Mouse (Mus musculus) hindbrain, embryonic 10.5 days (tissue): ENCODE data around the gene Fam49a. TPM values are rescaled to one million over a fixed set of nuclear protein-coding genes. Genes with fewer than 3 reads are reported as not detected.
"Not testable (repeated sequence)": the region's sequence is repeated elsewhere in the genome, so short reads cannot be mapped to it uniquely, and the experiment has no call there.

Experiments
- DNase-seq: peaks from one replicate; pipeline ENCODE4 v3.0.0-alpha.2; 2017; ENCODE audit warnings: low spot score
- H3K27ac ChIP-seq: fragments of 300-500 bp; sonication (generic); 2 replicates; pipeline ENCODE4 v1.5.1; 2016; ENCODE audit warnings: mild to moderate bottlenecking, moderate library complexity
- H3K27me3 ChIP-seq: fragments of 300-500 bp; sonication (generic); 2 replicates; pipeline ENCODE4 v1.6.1; 2016; ENCODE audit warnings: mild to moderate bottlenecking; ENCODE audit not compliant: poor library complexity, insufficient read depth, severe bottlenecking
- H3K36me3 ChIP-seq: fragments of 300-500 bp; sonication (generic); 2 replicates; pipeline ENCODE4 v1.6.1; 2016; ENCODE audit warnings: mild to moderate bottlenecking, moderate library complexity
- H3K4me1 ChIP-seq: fragments of 300-500 bp; sonication (generic); replicated peaks from 2 replicates; pipeline ENCODE4 v1.6.1; 2016; ENCODE audit warnings: mild to moderate bottlenecking
- H3K4me3 ChIP-seq: fragments of 300-500 bp; sonication (generic); 2 replicates; pipeline ENCODE4 v1.5.1; 2016; ENCODE audit warnings: mild to moderate bottlenecking, moderate library complexity
- H3K9me3 ChIP-seq: fragments of 300-500 bp; sonication (generic); 2 replicates; pipeline ENCODE4 v1.6.1; 2016; ENCODE audit warnings: mild to moderate bottlenecking, moderate library complexity
- WGBS: fragments of 180-500 bp; shearing (Covaris S2); methylation state at CpG from one replicate; pipeline ENCODE4 v1.1.7; 2016; 5-methylcytosine and 5-hydroxymethylcytosine counted together
- polyA plus RNA-seq: library from polyadenylated mRNA; unstranded; fragments of >200 nt; fragmentation: Nextera tagmentation; extraction: Ambion mirVana; gene quantifications from 2 replicates; pipeline ENCODE4 v1.2.1, GENCODE M21; 2016

Fam49a gene
- polyA plus RNA-seq, 1 experiment from 2014 or later: 13.4 TPM

- Histone ChIP-seq H3K27ac (no peak overlapping the region), H3K4me3 (no peak overlapping the region), H3K27me3 (no peaks in the 10 kb centered on the region), H3K4me1 (0 out of 2 replicates have a peak, but pooled peaks cover 8% of the 10 kb centered on the region), H3K36me3 (no peaks in the 10 kb centered on the region), H3K9me3 (no peaks in the 10 kb centered on the region)
- DNase-seq: no peak
- WGBS: 73% methylated on average over 3 of the region's 3 CpGs
Measured at GRCm38 (mm10) chr12:12243148-12243547, 18.8 kb upstream of the Fam49a start.

GRCm38 (mm10) chr12:12247023-12247422 is 14.9 kb upstream of the Fam49a start:
- not testable (repeated sequence) for H3K4me3 ChIP-seq, H3K27me3 ChIP-seq, DNase-seq, H3K4me1 ChIP-seq, H3K9me3 ChIP-seq, H3K36me3 ChIP-seq, H3K27ac ChIP-seq
- WGBS: 98% methylated on average over 4 of the region's 4 CpGs

- WGBS: 69% methylated on average over 2 of the region's 2 CpGs
- Histone ChIP-seq H3K27me3 (no peaks in the 10 kb centered on the region), H3K27ac (no peak overlapping the region), H3K4me1 (no peaks in the 10 kb centered on the region), H3K36me3 (no peaks in the 10 kb centered on the region), H3K4me3 (no peak overlapping the region), H3K9me3 (no peaks in the 10 kb centered on the region)
- DNase-seq: no peak
Measured at GRCm38 (mm10) chr12:12249521-12249920, 12.4 kb upstream of the Fam49a start.

GRCm38 (mm10) chr12:12253526-12253925 is 8.4 kb upstream of the Fam49a start:
- H3K4me1 ChIP-seq: no peaks in the 10 kb centered on the region
- H3K27me3 ChIP-seq: no peaks in the 10 kb centered on the region
- no peak for DNase-seq
- no peak overlapping the region for H3K4me3 ChIP-seq
- no peaks in the 10 kb centered on the region for H3K9me3 ChIP-seq
- WGBS: 65% methylated on average over 5 of the region's 5 CpGs
- H3K36me3 ChIP-seq: no peaks in the 10 kb centered on the region
- no peak overlapping the region for H3K27ac ChIP-seq

GRCm38 (mm10) chr12:12254139-12254538 is 7.8 kb upstream of the Fam49a start:
- Histone ChIP-seq H3K4me3 (no peak overlapping the region), H3K4me1 (0 out of 2 replicates have a peak, but pooled peaks cover 5% of the 10 kb centered on the region), H3K9me3 (no peaks in the 10 kb centered on the region), H3K27me3 (no peaks in the 10 kb centered on the region), H3K27ac (no peak overlapping the region), H3K36me3 (no peaks in the 10 kb centered on the region)
- no peak for DNase-seq
- 85% methylated on average over 4 of the region's 4 CpGs for WGBS

- Histone ChIP-seq H3K4me3 (peak overlapping the region; percentile 75), H3K27ac (0 out of 2 replicates have a peak overlapping the region, but pooled peaks have one; percentile 90), H3K4me1 (peaks cover 36% of the 10 kb centered on the region), H3K36me3 (no peaks in the 10 kb centered on the region), H3K9me3 (no peaks in the 10 kb centered on the region), H3K27me3 (peaks cover 18% of the 10 kb centered on the region)
- no peak for DNase-seq
- 73% methylated on average over 9 of the region's 9 CpGs for WGBS
Measured at GRCm38 (mm10) chr12:12260979-12261960, 669 bp upstream of the Fam49a start.

GRCm38 (mm10) chr12:12263371-12263791 is 1.4 kb downstream of the Fam49a start:
- peak; percentile 23 for DNase-seq
- 3% methylated on average over 1 of the region's 1 CpGs for WGBS
- no peaks in the 10 kb centered on the region for H3K36me3 ChIP-seq
- peaks cover 18% of the 10 kb centered on the region for H3K27me3 ChIP-seq
- H3K4me1 ChIP-seq: peaks cover 36% of the 10 kb centered on the region
- H3K9me3 ChIP-seq: no peaks in the 10 kb centered on the region
- no peak overlapping the region for H3K27ac ChIP-seq
- peak overlapping the region; percentile 75 for H3K4me3 ChIP-seq

GRCm38 (mm10) chr12:12264151-12264550 is 2.2 kb downstream of the Fam49a start:
- Histone ChIP-seq H3K27ac (no peak overlapping the region), H3K36me3 (no peaks in the 10 kb centered on the region), H3K9me3 (no peaks in the 10 kb centered on the region), H3K27me3 (peaks cover 18% of the 10 kb centered on the region), H3K4me1 (peaks cover 30% of the 10 kb centered on the region), H3K4me3 (no peak overlapping the region)
- 78% methylated on average over 5 of the region's 5 CpGs for WGBS
- no peak for DNase-seq

GRCm38 (mm10) chr12:12266552-12266951 is 4.6 kb downstream of the Fam49a start:
- no peak overlapping the region for H3K4me3 ChIP-seq
- 77% methylated on average over 1 of the region's 1 CpGs for WGBS
- H3K4me1 ChIP-seq: peaks cover 27% of the 10 kb centered on the region
- no peaks in the 10 kb centered on the region for H3K9me3 ChIP-seq
- H3K27me3 ChIP-seq: peaks cover 15% of the 10 kb centered on the region
- DNase-seq: no peak
- no peaks in the 10 kb centered on the region for H3K36me3 ChIP-seq
- H3K27ac ChIP-seq: no peak overlapping the region

- no peak for DNase-seq
- no peak overlapping the region for H3K27ac ChIP-seq
- H3K36me3 ChIP-seq: no peaks in the 10 kb centered on the region
Measured at GRCm38 (mm10) chr12:12270495-12270894, 8.6 kb downstream of the Fam49a start.

GRCm38 (mm10) chr12:12274115-12274514 is 12.2 kb downstream of the Fam49a start:
- H3K9me3 ChIP-seq: no peaks in the 10 kb centered on the region
- peaks cover 11% of the 10 kb centered on the region for H3K4me1 ChIP-seq
- no peaks in the 10 kb centered on the region for H3K27me3 ChIP-seq
- DNase-seq: no peak
- no peaks in the 10 kb centered on the region for H3K36me3 ChIP-seq
- H3K27ac ChIP-seq: no peak overlapping the region
- no peak overlapping the region for H3K4me3 ChIP-seq
- 24% methylated on average over 6 of the region's 6 CpGs for WGBS

More at GRCm38 (mm10) chr12:12270495-12270894, 8.6 kb downstream of the Fam49a start:
- H3K27me3 ChIP-seq: no peaks in the 10 kb centered on the region
- H3K4me1 ChIP-seq: peaks cover 4% of the 10 kb centered on the region
- H3K4me3 ChIP-seq: no peak overlapping the region
- H3K9me3 ChIP-seq: no peaks in the 10 kb centered on the region
- WGBS: 88% methylated on average over 3 of the region's 3 CpGs

GRCm38 (mm10) chr12:12275124-12275779 is 13.3 kb downstream of the Fam49a start:
- Histone ChIP-seq H3K27me3 (no peaks in the 10 kb centered on the region), H3K36me3 (no peaks in the 10 kb centered on the region), H3K27ac (no peak overlapping the region), H3K9me3 (no peaks in the 10 kb centered on the region), H3K4me3 (no peak overlapping the region), H3K4me1 (peaks cover 11% of the 10 kb centered on the region)
- no peak for DNase-seq
- 83% methylated on average over 4 of the region's 4 CpGs for WGBS
